Mouse (Mus musculus) cerebellum, adult 9-10 months (tissue): Measurements from ENCODE around the gene Olfr689.
"Not testable (repeated sequence)": the region's sequence is repeated elsewhere in the genome, so short reads cannot be mapped to it uniquely, and the experiment has no call there.

Source experiments
- DNase-seq: peaks from one replicate; pipeline ENCODE4 v3.0.0; 2022

The Olfr689 gene

DNA sequence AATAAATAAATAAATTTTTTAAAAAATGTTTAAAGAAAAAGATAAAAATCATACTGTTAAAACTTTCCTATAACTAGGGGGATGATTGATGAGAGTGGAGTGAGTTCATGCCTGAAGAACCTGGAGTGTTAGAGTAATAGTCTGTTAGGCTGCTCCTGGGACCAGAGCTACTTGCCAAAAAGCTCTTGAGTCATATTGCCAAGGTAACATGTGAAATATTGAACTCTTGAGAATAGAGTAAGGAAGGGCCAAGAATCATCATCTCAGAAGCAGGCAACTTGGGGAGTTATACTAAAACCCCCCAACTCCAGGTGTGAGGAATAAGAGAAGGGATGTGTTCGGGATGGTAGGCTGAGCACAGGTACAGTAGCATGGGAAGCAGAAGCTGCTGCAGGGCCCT, at the start of gene Olfr689:
Gene Olfr689 (plus strand): TSS at position 301 of the 400 bp plus-strand sequence.
- DNase-seq: no peak

DNA sequence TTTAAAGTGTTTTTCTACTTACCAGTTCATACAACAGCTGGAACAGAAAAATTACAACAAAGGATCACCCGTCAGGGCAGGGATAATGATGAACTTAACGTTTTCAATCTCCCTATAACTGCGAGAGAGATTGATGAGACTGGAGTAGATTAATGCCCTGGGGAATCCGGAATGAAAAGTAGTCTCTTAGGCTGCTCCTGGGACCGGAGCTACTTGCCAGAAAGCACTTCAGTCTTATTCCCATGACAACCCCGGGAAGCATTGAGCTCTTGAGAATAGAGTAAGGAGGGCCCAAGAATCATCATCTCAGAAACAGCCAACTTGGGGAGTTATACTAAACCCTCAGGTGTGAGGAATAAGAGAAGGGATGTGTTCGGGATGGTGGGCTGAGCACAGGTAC, 38.5 kb upstream of the Olfr689 start:
- DNase-seq: no peak

DNA sequence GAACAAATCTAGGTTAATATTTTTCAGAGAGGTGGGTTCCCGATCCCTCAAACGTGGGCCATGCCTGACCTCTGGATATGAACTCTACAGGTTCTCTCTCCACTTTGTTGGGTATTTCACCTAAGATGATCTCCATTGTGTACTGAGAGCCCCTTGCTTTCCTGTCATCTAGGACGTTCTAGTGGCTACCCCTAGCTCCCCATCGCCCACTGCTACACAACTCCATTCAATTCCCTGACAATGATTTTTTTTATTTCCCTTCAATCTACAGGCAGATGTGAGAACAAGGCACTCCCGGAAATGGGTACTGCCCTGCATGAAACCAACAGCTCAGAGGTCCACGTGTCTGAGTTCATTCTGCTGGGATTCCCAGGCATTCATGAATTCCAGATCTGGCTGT, 23.2 kb upstream of the Olfr689 start, which contains the start of gene Olfr688:
Gene Olfr688 (plus strand): TSS at position 301 of the 400 bp plus-strand sequence.
- no peak for DNase-seq

DNA sequence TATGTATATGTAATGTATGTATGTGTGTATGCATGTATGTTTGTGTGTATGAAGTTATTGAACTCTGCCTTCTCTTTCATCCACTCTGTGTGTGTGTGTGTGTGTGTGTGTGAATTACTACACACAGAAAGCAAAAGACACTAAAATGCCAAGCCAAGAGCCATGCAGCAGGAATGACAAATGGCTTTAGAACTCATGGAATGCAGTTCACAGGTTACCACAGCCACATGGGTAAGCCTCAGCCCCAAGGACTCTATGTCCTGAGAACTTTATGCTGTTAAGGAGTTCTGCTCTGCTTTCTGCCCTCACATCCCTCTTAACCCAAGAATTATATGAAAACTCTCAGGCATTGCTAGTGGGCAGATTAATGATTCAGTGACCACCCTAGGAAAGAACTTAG, 20.9 kb upstream of the Olfr689 start:
- DNase-seq: no peak

DNA sequence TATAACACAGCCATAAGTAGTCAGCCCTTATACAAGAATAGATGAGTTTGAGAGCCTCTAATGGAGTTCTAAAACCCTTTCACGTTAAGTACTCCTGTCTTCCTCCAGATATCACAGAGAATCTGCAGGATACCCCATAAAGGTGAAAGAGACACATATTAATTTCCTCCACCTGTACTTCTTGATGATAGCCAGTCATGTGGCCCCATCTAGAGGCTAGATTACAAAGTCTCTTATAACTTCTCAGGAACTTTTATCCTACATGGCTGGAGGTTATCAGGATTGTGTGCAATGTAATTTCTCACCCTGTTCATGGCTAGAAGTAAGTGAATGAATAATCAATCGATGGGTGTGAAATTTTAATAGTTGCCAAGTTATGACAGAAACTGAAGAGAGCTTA, 14.3 kb downstream of the Olfr689 start:
- no peak for DNase-seq

DNA sequence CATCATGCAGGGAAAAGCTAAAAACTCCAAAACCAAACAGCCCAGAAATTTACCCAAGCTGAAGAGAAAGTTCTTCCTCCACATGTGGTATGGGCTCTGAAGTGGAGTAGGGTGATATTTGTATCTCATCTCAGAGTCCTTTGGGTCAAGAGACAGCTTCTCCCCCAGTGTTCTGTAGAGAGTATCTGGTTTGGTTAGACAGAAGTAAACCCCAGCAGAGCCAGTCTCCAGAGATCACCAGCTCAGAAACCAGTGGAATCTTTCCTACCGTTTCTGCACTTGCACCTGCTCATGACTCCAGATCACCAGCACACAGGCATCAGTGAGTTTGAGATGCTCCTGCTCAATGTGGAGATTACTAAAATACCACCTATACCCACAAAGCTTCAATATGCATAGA, 23.0 kb downstream of the Olfr689 start, which contains the start of gene Olfr690:
Gene Olfr690 (minus strand): TSS at position 101 of the 400 bp plus-strand sequence.
- no peak for DNase-seq

DNA sequence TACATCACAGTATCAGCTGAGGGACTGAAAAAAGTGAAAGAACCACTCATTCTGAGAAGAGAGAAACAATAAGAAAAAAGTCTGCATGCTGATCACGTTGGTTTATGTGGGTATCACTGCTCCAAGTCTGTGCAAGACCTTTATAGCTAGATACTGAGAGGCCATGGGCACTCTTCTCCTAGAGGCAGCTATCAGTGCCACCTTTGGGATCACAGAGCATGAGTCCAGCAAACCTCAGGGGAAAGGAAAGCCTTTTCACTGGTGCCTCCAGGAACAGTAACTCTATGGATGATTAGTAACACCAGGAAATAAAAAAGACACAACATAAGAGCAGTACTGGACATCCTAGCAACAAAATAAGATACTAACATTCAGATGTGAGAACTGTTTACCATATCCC, 31.2 kb downstream of the Olfr689 start, which contains the start of gene Olfr691:
Gene Olfr691 (minus strand): TSS at position 101 of the 400 bp plus-strand sequence.
- no peak for DNase-seq

DNA sequence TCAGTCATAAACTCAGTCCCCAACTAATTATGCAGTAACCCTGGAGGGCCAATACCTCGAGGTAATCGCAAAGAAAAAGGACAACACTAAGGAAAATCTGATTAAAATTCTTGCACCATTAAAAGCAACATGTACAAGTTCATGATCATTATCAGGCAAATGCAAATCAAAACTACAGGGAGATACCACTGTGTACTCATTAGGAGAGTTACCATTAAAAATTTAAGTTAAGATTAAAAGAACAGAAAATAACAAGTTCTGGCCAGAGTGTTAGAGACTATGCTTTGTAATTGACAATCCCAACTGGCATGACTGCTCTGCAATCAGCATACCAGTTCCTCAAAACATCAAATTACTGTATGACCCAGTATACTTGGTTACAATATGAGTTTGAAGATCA, 31.8 kb downstream of the Olfr689 start:
- no peak for DNase-seq

DNA sequence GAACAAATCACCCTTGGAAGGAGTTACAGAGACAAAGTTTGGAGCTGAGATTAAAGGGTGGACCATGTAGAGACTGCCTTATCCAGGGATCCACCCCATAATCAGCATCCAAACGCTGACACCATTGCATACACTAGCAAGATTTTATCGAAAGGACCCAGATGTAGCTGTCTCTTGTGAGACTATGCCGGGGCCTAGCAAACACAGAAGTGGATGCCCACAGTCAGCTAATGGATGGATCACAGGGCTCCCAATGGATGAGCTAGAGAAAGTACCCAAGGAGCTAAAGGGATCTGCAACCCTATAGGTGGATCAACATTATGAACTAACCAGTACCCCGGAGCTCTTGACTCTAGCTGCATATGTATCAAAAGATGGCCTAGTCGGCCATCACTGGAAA, 45.1 kb downstream of the Olfr689 start:
- not testable (repeated sequence) for DNase-seq

DNA sequence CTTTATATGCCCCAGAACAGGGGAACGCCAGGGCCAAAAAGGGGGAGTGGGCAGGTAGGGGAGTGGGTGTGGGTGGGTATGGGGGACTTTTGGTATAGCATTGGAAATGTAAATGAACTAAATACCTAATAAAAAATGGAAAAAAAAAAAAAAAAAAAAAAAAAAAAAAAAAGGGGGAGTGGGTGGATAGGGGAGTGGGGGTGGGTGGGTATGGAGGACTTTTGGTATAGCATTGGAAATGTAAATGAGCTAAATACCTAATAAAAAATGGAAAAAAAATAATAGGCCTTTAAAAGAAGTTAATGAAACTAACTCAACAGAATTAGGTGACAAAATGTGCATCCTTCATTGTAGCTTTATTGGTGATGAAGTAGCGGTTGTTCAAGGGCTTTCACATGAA, 45.5 kb downstream of the Olfr689 start:
- not testable (repeated sequence) for DNase-seq

DNA sequence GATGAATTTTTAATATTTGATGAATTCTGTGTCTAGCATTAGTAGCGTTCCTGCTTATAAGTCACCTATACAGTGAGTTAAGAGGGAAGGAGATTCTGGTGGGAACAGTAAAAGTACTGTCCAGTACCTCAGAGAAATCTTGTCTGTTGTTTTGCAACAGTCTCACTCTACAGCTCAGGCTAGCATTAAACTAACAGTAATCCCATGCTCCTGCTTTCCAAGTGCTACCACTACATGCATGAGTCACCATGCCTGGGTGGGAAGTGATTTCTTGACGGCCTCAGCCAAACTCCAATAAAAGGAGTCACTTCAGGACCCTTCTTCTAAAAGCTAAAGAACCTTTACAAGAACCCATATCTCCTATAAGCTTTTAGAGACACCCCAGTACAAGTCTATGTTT, 50.7 kb downstream of the Olfr689 start:
- DNase-seq: no peak

DNA sequence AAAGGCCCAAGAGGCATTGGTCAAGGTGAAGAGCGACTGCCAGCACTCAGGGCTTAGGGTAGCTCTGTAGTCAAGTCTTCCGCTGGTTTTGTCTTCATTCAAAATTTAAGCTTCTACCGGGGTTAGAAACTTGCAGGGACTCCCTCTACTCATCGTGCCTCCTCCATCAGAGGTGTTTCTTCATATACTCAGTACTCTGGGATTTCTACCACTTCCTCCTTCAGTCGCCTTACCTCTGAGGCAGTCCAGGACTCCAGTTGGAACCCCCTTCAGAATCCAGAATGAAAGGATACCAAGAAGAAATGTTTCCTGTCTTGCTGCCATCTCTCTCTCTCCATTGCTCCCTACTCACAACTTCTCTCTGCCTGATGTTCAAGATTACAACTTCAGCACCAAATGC, 56.3 kb downstream of the Olfr689 start:
- DNase-seq: no peak

DNA sequence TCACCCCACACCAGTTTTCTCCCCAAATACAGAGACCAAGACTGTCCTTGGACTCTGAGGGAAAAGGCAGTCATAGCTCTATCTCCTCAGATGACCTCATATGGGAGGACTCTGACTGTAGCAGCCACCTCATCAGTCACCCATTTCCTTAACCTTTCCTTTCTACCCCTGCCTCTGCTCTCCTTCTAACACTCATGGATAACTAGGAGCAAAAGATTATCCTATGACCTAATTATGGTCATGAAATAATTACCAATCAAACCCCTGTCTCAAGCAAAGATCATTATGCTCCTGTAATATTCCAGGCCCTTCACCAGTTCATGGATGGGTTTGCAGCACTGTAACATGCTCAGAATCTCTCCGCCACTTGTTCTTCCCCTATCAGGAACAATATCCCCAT, 57.0 kb downstream of the Olfr689 start, which contains the start of gene Olfr692:
Gene Olfr692 (plus strand): TSS at position 301 of the 400 bp plus-strand sequence.
- no peak for DNase-seq

DNA sequence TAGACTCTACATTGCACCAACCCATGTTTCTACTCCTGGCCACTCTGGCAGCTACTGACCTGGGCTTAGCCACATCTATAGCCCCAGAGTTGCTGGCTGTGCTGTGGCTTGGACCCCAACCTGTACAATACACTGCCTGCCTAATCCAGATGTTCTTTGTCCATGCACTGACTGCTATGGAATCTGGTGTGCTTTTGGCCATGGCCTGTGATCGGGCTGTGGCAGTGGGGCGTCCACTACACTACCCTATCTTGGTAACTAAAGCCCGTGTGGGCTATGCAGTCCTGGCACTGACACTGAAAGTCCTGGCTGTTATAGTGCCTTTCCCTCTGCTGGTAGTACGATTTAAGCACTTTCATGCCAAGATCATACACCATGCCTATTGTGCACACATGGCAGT, 57.6 kb downstream of the Olfr689 start:
- DNase-seq: no peak
